Comparison of ENCODE assay signal across 1 mouse cellular context in the genomic region with DNA sequence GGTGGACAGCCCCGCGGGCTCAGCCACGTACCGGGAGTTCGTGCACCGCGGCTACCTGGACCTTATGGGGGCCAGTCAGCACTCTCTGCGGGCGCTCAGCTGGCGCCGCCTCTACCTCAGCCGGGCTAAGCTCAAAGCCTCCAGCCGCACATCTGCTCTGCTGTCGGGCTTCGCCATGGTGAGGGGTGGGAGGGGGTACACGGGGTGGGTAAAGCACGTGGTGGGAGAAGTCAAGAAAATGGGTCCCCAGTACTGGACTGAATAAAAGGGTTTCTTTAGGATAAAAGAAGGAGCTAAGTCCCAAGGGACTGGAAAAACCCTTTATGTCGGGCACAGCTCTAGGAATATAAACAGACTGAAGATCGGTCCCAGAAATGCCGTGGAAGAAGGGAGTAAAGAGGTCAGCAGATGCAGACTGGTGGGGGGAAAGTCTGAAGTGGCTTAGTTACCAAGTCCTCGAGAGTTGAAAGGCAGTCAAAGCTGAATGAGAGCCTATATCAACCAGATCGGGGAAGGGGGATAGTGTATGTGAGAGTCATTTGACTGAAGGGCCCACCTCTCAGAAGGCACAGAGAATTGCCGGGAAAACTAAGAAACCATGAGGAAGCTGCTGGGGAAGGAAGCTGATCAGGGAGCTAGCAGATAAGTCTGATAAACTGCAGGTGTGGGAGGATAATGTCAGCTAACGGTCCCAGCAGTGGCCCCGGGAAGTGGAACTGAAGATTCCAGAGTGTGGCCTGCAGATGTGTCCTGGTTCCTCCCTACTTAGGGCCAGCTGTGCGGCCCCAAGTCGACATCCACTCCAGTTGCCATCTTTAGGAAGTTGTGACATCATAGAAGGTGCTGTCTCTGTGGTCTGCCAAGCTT.
TF ChIP-seq lines count a peak whose summit lies in the region.

No protein-coding gene starts in this region.

TF ChIP-seq in CH12.LX, 34 proteins besides CTCF, POLR2A, EP300 and RAD21:
- no peak for TF ChIP-seq USF1 (IDR thresholded peaks at IDR 0.05; ENCODE audit: low read depth, low read length)
- no peak for TF ChIP-seq PAX5 (IDR thresholded peaks at IDR 0.05; ENCODE audit: low read length)
- peak; percentile 61 for TF ChIP-seq MAX (IDR thresholded peaks at IDR 0.05; ENCODE audit: low read length)
- no peak for TF ChIP-seq MAFK (IDR thresholded peaks at IDR 0.05; ENCODE audit: insufficient replicate concordance, low read length)
- 0 out of 2 replicates have a peak, but pooled peaks have one; percentile 26 for TF ChIP-seq IRF4 (IDR thresholded peaks at IDR 0.05; ENCODE audit: low read depth, low read length)
- peak; percentile 73; the same call in 1 of the 2 replicates for TF ChIP-seq MXI1 (IDR thresholded peaks at IDR 0.05; ENCODE audit: low read depth, low read length)
- no peak for TF ChIP-seq JUND (conservative IDR thresholded peaks at IDR 0.05; ENCODE audit: low read depth, low read length)
- no peak for TF ChIP-seq MAZ (IDR thresholded peaks at IDR 0.05; ENCODE audit: low read depth, low read length)
- no peak for TF ChIP-seq E2F4 (IDR thresholded peaks at IDR 0.05; ENCODE audit: insufficient replicate concordance, low read depth, low read length)
- 0 out of 2 replicates have a peak, but pooled peaks have one; percentile 52 for TF ChIP-seq CHD1 (IDR thresholded peaks at IDR 0.05; ENCODE audit: low read depth, low read length)
